Mouse (Mus musculus): ENCODE results near the gene Fam20a. TPM values are rescaled to one million over a fixed set of nuclear protein-coding genes. Genes with fewer than 3 reads are reported as not detected.

Gene Fam20a
- polyA plus RNA-seq, 1 experiment from 2014 or later: 3.3 TPM

DNA sequence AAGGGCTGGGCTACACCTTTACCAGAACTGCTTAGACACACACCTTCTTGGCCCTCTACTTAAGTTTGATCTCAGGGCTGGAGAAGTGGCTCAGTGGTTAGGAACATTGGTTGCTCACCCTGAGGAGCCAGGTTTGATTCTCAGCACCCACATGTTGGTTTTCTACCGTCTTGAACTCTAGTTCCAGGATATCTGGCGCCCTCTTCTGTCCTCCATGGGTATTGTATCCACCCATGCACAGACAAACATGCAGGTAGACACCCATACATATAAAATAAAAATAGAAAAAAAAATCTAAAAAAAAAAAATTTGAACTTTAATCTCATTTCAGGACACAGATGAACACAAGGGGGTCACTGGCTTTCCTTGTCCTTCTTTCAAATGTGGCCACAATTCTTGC is 22.3 kb downstream of the Fam20a start:
- WGBS: 51% methylated on average over 2 of the region's 2 CpGs
- H3K9ac ChIP-seq: no peak overlapping the region
- H3K9me3 ChIP-seq: no peaks in the 10 kb centered on the region
- H3K4me1 ChIP-seq: peaks cover 7% of the 10 kb centered on the region; the same call in 1 of the 2 replicates
- H3K4me2 ChIP-seq (replicated peaks): no peak overlapping the region
- H3K36me3 ChIP-seq: no peaks in the 10 kb centered on the region
- no peaks in the 10 kb centered on the region for H3K27me3 ChIP-seq
- no peak for ATAC-seq (ENCODE audit: low FRiP score, low read depth)
- H3K4me3 ChIP-seq: no peak overlapping the region
- H3K27ac ChIP-seq: no peak overlapping the region

DNA sequence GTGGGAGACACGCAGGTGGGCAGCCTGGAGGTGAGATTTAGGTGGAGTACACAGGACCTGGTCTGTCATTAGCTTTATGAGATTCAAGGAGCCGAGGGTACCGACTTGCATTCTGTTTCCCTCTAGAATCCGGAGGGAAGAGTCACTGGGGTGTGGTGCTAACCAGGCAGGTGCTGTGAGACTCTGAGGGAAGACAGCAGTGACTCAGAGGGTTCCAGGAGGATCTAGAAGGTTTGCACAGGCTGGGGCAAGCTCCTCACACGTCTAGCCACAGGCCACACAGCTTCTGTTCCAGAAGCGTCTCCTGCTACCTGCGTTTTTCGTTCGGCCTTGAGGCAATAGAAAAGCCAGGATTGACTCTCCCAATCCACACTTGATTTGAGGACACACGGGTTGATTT is 23.3 kb downstream of the Fam20a start:
- peaks cover 7% of the 10 kb centered on the region; the same call in 1 of the 2 replicates for H3K4me1 ChIP-seq
- ATAC-seq (ENCODE audit: low FRiP score, low read depth): no peak
- no peaks in the 10 kb centered on the region for H3K27me3 ChIP-seq
- no peak overlapping the region for H3K9ac ChIP-seq
- 81% methylated on average over 10 of the region's 10 CpGs for WGBS
- H3K9me3 ChIP-seq: no peaks in the 10 kb centered on the region
- H3K27ac ChIP-seq: no peak overlapping the region
- no peak overlapping the region for H3K4me3 ChIP-seq
- H3K4me2 ChIP-seq (replicated peaks): no peak overlapping the region
- H3K36me3 ChIP-seq: no peaks in the 10 kb centered on the region

DNA sequence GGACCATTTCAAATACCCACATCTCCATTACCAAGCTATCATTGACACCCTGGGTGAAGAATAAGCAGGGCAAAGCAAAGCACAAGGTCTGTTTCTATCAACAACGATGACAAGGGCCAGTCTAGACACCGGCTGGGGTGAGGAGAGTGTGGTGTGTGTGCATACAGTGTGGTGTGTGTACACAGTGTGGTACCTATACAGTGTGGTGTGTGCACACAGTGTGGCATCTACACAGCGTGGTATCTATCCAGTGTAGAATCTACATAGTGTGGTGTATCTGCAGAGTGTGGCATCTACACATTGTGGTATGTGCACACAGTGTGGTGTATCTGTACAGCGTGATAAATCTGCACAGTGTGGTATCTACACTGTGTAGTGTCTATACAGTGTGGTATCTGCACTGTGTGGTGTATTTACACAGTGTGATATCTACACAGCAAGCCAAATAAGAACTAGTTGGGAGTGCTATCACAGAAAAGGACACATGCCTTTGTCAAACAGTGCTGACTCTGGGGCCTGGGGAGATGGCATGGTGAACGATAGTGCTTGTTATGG is 24.9 kb downstream of the Fam20a start:
- H3K27me3 ChIP-seq: no peaks in the 10 kb centered on the region
- ATAC-seq (ENCODE audit: low FRiP score, low read depth): no peak
- H3K9me3 ChIP-seq: no peaks in the 10 kb centered on the region
- no peak overlapping the region for H3K9ac ChIP-seq
- no peak overlapping the region for H3K4me3 ChIP-seq
- H3K4me2 ChIP-seq (replicated peaks): no peak overlapping the region
- H3K4me1 ChIP-seq: peaks cover 3% of the 10 kb centered on the region; the same call in 1 of the 2 replicates
- H3K27ac ChIP-seq: no peak overlapping the region
- H3K36me3 ChIP-seq: no peaks in the 10 kb centered on the region
- 89% methylated on average over 5 of the region's 5 CpGs for WGBS

DNA sequence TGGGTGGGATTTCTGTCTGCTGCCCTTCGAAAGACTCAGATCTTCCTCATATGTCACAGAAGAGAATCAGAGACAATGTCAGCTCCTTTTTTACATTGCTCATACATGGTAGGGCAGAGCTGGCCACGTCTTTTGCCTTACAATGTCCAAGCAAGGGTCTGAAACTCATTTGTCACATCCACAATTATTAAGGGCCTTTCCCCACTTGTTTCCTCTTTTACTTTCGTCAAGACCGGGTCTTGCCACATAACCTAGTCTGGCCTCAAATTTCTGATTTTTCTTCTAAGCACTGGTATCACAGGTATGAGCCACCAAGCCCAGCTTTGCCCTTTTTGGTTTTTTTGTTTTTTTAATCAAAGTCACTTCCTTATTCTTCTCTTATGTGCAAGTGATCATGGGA is 25.6 kb downstream of the Fam20a start:
- Histone ChIP-seq H3K4me2 (replicated peaks) (no peak overlapping the region), H3K4me3 (no peak overlapping the region), H3K27ac (no peak overlapping the region), H3K9me3 (no peaks in the 10 kb centered on the region), H3K4me1 (no peaks in the 10 kb centered on the region), H3K9ac (no peak overlapping the region), H3K36me3 (no peaks in the 10 kb centered on the region), H3K27me3 (no peaks in the 10 kb centered on the region)
- WGBS: 87% methylated on average over 4 of the region's 4 CpGs
- ATAC-seq (ENCODE audit: low FRiP score, low read depth): no peak

DNA sequence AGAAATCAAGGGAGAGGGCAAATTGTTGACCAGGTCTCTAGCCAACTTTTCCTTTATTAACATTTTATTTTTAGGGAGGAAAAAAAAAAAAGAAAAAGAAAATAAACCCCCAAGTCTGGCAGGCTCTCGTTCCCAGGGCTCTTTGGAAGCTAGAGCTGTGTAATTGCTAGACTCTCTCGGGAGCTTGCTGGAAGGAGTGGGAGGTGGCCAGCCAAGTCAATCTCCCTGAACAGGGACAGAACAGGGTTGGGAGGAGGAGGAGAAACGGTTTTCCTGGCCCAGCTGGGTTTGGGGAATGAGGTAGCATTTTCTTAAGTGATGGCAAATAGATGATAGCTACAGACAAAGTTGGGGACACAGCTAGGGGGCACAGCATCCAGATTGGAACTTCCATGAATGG is 29.3 kb downstream of the Fam20a start:
- Histone ChIP-seq H3K4me2 (replicated peaks) (no peak overlapping the region), H3K4me1 (no peaks in the 10 kb centered on the region), H3K27me3 (no peaks in the 10 kb centered on the region), H3K9me3 (no peaks in the 10 kb centered on the region), H3K27ac (no peak overlapping the region), H3K4me3 (no peak overlapping the region), H3K9ac (no peak overlapping the region), H3K36me3 (no peaks in the 10 kb centered on the region)
- ATAC-seq (ENCODE audit: low FRiP score, low read depth): no peak
- WGBS: 15% methylated on average over 3 of the region's 3 CpGs

DNA sequence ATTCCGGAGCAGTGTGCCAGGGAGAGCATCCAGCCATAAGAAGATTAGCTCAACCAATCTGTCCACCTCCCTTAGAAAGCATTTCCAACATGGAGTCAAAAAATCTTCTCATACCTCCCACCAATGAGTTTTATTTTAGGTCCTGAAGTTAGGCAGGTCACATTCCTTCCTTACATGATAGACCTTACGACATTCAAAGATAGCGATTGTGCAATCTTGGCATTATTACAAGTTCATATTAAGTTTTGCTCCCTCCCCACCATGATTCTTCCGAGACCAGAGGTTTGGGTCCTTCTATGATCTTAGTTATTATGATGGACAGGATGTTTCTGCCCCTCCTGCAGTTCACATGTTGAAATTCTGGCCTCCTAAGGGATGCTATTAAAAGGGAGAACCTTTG is 32.5 kb downstream of the Fam20a start:
- no peak overlapping the region for H3K4me2 ChIP-seq (replicated peaks)
- H3K9me3 ChIP-seq: no peaks in the 10 kb centered on the region
- 93% methylated on average over 4 of the region's 4 CpGs for WGBS
- H3K4me1 ChIP-seq: no peaks in the 10 kb centered on the region
- H3K4me3 ChIP-seq: no peak overlapping the region
- H3K27ac ChIP-seq: no peak overlapping the region
- H3K9ac ChIP-seq: no peak overlapping the region
- no peak for ATAC-seq (ENCODE audit: low FRiP score, low read depth)
- H3K36me3 ChIP-seq: no peaks in the 10 kb centered on the region
- H3K27me3 ChIP-seq: no peaks in the 10 kb centered on the region

DNA sequence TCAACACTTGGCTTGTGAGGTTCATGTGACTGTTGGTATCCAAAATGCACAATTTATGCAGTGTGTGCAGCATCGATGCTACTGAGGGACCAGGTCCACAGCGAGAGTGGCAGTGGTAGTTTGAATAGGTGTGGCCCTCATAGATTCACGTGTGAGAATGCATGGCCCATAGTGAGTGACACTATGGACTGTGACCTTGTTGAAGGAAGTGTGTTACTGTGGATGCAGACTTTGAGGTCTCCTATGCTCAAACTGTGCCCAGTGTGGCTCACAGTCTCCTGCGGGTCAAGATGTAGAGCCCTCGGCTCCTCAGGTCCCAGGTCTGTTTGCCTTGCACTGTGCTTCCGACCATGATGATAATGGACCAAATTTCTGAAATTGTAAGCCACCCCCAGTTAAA is 39.9 kb downstream of the Fam20a start:
- no peaks in the 10 kb centered on the region for H3K36me3 ChIP-seq
- ATAC-seq (ENCODE audit: low FRiP score, low read depth): no peak
- no peaks in the 10 kb centered on the region for H3K27me3 ChIP-seq
- H3K4me3 ChIP-seq: no peak overlapping the region
- H3K27ac ChIP-seq: no peak overlapping the region
- no peaks in the 10 kb centered on the region for H3K9me3 ChIP-seq
- no peak overlapping the region for H3K4me2 ChIP-seq (replicated peaks)
- H3K4me1 ChIP-seq: no peaks in the 10 kb centered on the region
- H3K9ac ChIP-seq: no peak overlapping the region
- WGBS: 92% methylated on average over 6 of the region's 6 CpGs

DNA sequence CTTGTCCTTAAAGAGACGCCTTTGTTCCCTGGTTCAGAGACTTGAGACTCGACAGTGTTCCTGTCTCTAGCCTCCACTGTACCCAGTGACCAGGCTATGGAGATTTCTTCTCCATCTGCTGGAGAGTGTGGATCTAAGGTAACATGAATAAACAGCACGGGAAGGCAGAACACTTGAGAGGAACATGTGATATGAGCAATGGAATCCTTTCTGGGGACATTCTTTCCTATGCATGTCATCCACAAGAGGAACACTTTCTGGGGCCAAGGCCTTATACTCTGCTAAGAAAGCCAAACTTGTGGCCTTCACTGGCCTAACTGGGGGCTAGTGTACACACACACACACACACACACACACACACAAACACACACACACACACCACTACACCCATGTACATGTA is 40.5 kb downstream of the Fam20a start:
- Histone ChIP-seq H3K27me3 (no peaks in the 10 kb centered on the region), H3K36me3 (no peaks in the 10 kb centered on the region), H3K27ac (no peak overlapping the region), H3K9ac (no peak overlapping the region), H3K9me3 (no peaks in the 10 kb centered on the region), H3K4me3 (no peak overlapping the region), H3K4me1 (no peaks in the 10 kb centered on the region), H3K4me2 (replicated peaks) (no peak overlapping the region)
- ATAC-seq (ENCODE audit: low FRiP score, low read depth): no peak
- 75% methylated on average over 3 of the region's 3 CpGs for WGBS

DNA sequence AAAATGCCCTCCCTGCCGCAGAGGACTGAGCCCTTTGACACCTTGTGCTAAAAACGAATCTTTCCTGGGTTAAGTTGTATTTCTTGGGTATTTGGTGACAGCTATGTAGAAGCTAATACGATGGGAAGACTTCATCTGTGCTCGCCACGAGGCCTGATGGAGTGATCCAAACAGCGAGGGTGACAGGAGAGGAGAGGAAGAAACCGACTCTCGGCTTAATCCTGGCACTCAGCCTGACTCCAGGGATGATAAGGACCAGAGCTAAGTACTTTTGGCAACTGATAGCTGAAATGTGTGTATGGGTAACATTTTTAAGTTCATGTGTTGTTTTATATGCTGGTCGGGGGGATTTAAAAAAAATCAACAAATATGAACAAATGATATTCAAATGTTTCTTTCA is 41.1 kb downstream of the Fam20a start:
- H3K9ac ChIP-seq: no peak overlapping the region
- no peaks in the 10 kb centered on the region for H3K4me1 ChIP-seq
- H3K9me3 ChIP-seq: no peaks in the 10 kb centered on the region
- H3K27me3 ChIP-seq: no peaks in the 10 kb centered on the region
- WGBS: 78% methylated on average over 9 of the region's 9 CpGs
- H3K27ac ChIP-seq: no peak overlapping the region
- no peak overlapping the region for H3K4me2 ChIP-seq (replicated peaks)
- no peaks in the 10 kb centered on the region for H3K36me3 ChIP-seq
- no peak for ATAC-seq (ENCODE audit: low FRiP score, low read depth)
- no peak overlapping the region for H3K4me3 ChIP-seq

DNA sequence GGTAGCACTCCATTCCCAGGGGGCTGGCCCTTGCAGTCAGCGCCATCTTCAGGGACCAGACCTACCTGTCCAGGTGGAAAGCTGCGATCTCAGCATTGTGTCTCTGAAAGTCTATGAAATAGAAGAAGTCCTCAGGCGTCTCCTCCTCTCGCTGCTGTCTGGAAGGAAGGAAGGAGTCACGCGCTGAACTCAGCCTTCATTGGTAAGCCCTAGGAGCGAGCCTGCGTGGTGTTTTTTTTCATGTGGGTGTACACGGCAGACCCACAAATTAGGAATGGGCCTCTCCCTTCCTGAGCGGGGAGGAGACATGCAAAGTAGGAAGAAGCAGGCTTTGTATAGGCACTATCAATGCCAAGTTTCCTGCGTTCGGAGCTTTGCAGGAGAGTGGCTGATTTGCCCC is 43.8 kb downstream of the Fam20a start:
- ATAC-seq (ENCODE audit: low FRiP score, low read depth): no peak
- H3K4me1 ChIP-seq: no peaks in the 10 kb centered on the region
- no peak overlapping the region for H3K4me2 ChIP-seq (replicated peaks)
- H3K9me3 ChIP-seq: no peaks in the 10 kb centered on the region
- no peaks in the 10 kb centered on the region for H3K36me3 ChIP-seq
- no peak overlapping the region for H3K27ac ChIP-seq
- WGBS: 75% methylated on average over 12 of the region's 12 CpGs
- no peaks in the 10 kb centered on the region for H3K27me3 ChIP-seq
- H3K4me3 ChIP-seq: no peak overlapping the region
- no peak overlapping the region for H3K9ac ChIP-seq

DNA sequence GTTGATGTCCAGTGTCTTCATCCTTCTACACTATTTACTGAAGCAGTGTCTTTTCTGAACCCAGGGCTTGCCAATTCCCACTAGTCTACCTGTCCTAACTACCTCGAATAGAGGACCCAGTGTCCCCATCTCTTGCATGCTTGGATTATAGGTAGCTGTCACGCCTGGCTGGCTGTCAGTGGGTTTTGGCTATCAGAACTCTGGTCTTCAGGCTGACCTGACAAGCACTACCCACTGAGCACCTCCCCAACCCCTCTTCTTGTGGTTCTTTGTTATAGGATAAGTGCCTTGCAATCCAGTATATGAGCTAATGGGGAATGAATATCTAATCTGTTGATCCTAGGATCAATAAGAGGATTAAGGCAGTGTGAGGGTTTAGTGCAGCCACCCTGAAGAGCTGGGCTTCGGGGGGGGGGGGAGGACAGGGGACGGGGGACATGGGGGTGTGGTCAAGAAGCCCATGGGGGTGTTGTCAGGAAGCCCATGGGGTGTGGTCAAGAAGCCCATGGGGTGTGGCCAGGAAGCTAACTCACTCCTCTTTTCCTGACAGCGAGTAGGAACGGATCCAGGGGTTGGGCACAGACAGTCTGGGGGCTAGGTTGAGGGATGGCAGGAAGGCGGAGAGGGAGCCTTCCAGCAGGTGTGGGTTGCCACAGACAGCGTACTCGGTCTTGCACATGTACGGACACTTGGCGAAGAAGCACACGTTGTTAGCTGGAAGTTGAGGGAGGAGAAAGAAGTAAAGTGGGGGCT is 45.3 kb downstream of the Fam20a start:
- Histone ChIP-seq H3K4me3 (no peak overlapping the region), H3K4me2 (replicated peaks) (no peak overlapping the region), H3K4me1 (no peaks in the 10 kb centered on the region), H3K9me3 (no peaks in the 10 kb centered on the region), H3K27ac (no peak overlapping the region), H3K36me3 (peaks cover 3% of the 10 kb centered on the region; the same call in 1 of the 2 replicates), H3K9ac (no peak overlapping the region), H3K27me3 (no peaks in the 10 kb centered on the region)
- no peak for ATAC-seq (ENCODE audit: low FRiP score, low read depth)
- 75% methylated on average over 12 of the region's 12 CpGs for WGBS

DNA sequence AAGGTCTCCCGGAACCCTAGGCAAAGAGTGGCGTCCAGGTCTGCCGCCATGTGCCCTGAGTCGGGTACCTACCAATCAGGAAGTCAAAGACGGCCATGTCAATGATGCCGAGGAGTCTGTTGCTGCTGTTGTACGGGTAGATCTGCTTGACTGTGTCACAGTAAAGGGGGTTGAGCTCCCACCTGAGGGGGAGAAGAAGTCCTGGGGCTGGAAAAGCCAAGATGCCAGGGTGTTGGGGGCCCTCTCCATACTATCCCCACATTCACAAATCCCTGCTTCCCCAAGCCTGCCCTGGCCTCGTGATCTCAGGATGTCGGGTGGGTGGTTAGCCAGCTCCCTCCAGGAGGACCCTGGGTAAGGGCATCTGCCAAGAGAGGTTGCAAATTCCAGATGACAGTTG is 46.3 kb downstream of the Fam20a start:
- Histone ChIP-seq H3K27me3 (no peaks in the 10 kb centered on the region), H3K4me1 (peaks cover 7% of the 10 kb centered on the region), H3K4me2 (replicated peaks) (no peak overlapping the region), H3K27ac (no peak overlapping the region), H3K9ac (no peak overlapping the region), H3K36me3 (peaks cover 7% of the 10 kb centered on the region), H3K4me3 (no peak overlapping the region), H3K9me3 (no peaks in the 10 kb centered on the region)
- WGBS: 87% methylated on average over 9 of the region's 9 CpGs
- no peak for ATAC-seq (ENCODE audit: low FRiP score, low read depth)

DNA sequence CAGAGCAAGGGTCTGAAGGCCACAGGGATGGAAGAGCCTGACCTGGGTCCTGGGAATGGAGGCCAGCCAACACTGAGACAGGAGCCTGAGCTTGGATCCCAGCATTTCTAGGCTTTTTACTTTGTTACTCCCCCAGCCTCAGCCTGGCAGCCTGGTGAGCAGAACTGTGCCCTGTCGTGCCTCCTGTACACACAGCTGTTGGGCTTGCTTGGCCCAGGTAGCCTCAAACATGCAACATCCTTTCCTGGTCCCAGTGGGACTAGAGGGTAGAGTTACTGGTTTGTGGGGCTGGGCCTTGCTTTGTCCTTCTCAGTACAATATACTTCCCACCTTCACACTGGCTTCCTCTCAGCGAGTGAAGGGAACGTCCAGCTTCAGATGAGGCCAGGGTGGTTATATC is 46.9 kb downstream of the Fam20a start:
- Histone ChIP-seq H3K4me1 (peaks cover 10% of the 10 kb centered on the region), H3K36me3 (peaks cover 11% of the 10 kb centered on the region), H3K27ac (no peak overlapping the region), H3K9ac (no peak overlapping the region), H3K9me3 (no peaks in the 10 kb centered on the region), H3K4me3 (no peak overlapping the region), H3K27me3 (no peaks in the 10 kb centered on the region), H3K4me2 (replicated peaks) (no peak overlapping the region)
- ATAC-seq (ENCODE audit: low FRiP score, low read depth): no peak
- 82% methylated on average over 3 of the region's 3 CpGs for WGBS
